Mouse (Mus musculus) 3134 (cell line): ENCODE data around the gene Grm4.

ENCODE experiments used
- DNase-seq: peaks from one replicate; pipeline ENCODE4 v3.0.0-alpha.2; 2011; ENCODE audit warnings: low spot score; ENCODE audit not compliant: insufficient read length; ENCODE audit errors: extremely low read depth

The Grm4 gene

GRCm38 (mm10) chr17:27521303-27521702 lies at the start of gene Grm4:
Gene Grm4, minus strand, starts transcription at chr17:27521403.
- DNase-seq = no peak

- DNase-seq = no peak
Observed at GRCm38 (mm10) chr17:27568228-27568627, 47.0 kb upstream of the Grm4 start.

GRCm38 (mm10) chr17:27565942-27566267 lies 44.7 kb upstream of the Grm4 start:
- DNase-seq = no peak

- DNase-seq = peak; percentile 94
Observed at GRCm38 (mm10) chr17:27565163-27565941, 44.1 kb upstream of the Grm4 start, which contains the start of gene AI413582. Gene AI413582, minus strand, starts transcription at chr17:27565756.

- peak; percentile 61 for DNase-seq
Observed at GRCm38 (mm10) chr17:27564391-27565162, 43.4 kb upstream of the Grm4 start.

- DNase-seq = no peak
Observed at GRCm38 (mm10) chr17:27563771-27564244, 42.6 kb upstream of the Grm4 start.

- DNase-seq = peak; percentile 92
Observed at GRCm38 (mm10) chr17:27561809-27562526, 40.8 kb upstream of the Grm4 start.

- peak; percentile 64 for DNase-seq
Observed at GRCm38 (mm10) chr17:27560926-27561480, 39.8 kb upstream of the Grm4 start.

- no peak for DNase-seq
Observed at GRCm38 (mm10) chr17:27559596-27559995, 38.4 kb upstream of the Grm4 start.

GRCm38 (mm10) chr17:27558845-27559244 lies 37.6 kb upstream of the Grm4 start:
- DNase-seq = peak; percentile 51

- no peak for DNase-seq
Observed at GRCm38 (mm10) chr17:27557927-27558661, 36.9 kb upstream of the Grm4 start.

- DNase-seq = peak; percentile 81
Observed at GRCm38 (mm10) chr17:27557181-27557926, 36.2 kb upstream of the Grm4 start.

GRCm38 (mm10) chr17:27556315-27557011 lies 35.3 kb upstream of the Grm4 start, which contains the start of gene Hmga1:
Gene Hmga1, plus strand, starts transcription at chr17:27556497.
- DNase-seq = peak; percentile 86

GRCm38 (mm10) chr17:27555512-27556172 lies 34.4 kb upstream of the Grm4 start:
- DNase-seq = no peak

GRCm38 (mm10) chr17:27555075-27555511 lies 33.9 kb upstream of the Grm4 start:
- DNase-seq = no peak

GRCm38 (mm10) chr17:27554062-27554960 lies 33.1 kb upstream of the Grm4 start:
- no peak for DNase-seq
